Mouse (Mus musculus): ENCODE results near the gene Thsd7b. TPM values are rescaled to one million over a fixed set of nuclear protein-coding genes. Genes with fewer than 3 reads are reported as not detected.
"Not testable (repeated sequence)": the region's sequence is repeated elsewhere in the genome, so short reads cannot be mapped to it uniquely, and the experiment has no call there.

Gene Thsd7b
- polyA plus RNA-seq, 1 experiment from 2014 or later, result 16.7 TPM

GRCm38 (mm10) chr1:130083788-130084187 is 810.7 kb downstream of the Thsd7b start:
- ATAC-seq (ENCODE audit: low FRiP score), result no peak
- Histone ChIP-seq H3K9ac (no peak overlapping the region), H3K4me2 (no peak overlapping the region), H3K4me3 (no peak overlapping the region), H3K36me3 (no peaks in the 10 kb centered on the region), H3K27ac (no peak overlapping the region), H3K9me3 (no peaks in the 10 kb centered on the region), H3K27me3 (no peaks in the 10 kb centered on the region), H3K4me1 (replicated peaks) (no peaks in the 10 kb centered on the region)
- 91% methylated on average over 2 of the region's 2 CpGs for WGBS

DNA sequence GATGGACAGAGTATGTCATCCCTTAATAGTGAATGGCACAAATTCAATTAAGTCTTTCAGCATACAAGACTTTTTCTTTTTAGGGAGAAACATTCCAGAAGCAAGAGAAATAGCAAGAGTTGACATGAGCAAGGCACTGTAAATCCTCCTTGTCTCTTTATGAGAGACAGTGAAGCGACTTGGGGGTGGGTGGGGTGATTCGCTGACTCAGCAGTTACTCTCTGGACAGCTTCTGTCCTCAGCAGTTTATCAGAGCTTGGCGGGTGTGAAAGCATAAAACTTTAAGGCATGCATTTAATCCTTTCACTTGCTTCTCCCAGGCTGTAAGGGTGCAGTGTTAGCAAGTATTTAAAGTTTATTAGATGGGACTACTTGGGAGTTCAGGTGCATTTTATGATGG is 812.1 kb downstream of the Thsd7b start:
- ATAC-seq (ENCODE audit: low FRiP score), result no peak
- no peaks in the 10 kb centered on the region for H3K36me3 ChIP-seq
- no peak overlapping the region for H3K4me3 ChIP-seq
- H3K27me3 ChIP-seq, result no peaks in the 10 kb centered on the region
- no peak overlapping the region for H3K9ac ChIP-seq
- H3K4me2 ChIP-seq, result no peak overlapping the region
- WGBS, result 69% methylated on average over 3 of the region's 3 CpGs
- H3K4me1 ChIP-seq (replicated peaks), result no peaks in the 10 kb centered on the region
- H3K27ac ChIP-seq, result no peak overlapping the region
- no peaks in the 10 kb centered on the region for H3K9me3 ChIP-seq

GRCm38 (mm10) chr1:130085910-130086309 is 812.8 kb downstream of the Thsd7b start:
- 88% methylated on average over 2 of the region's 2 CpGs for WGBS
- Histone ChIP-seq H3K9me3 (no peaks in the 10 kb centered on the region), H3K27me3 (no peaks in the 10 kb centered on the region), H3K9ac (no peak overlapping the region), H3K4me2 (no peak overlapping the region), H3K4me3 (no peak overlapping the region), H3K27ac (no peak overlapping the region), H3K4me1 (replicated peaks) (no peaks in the 10 kb centered on the region), H3K36me3 (no peaks in the 10 kb centered on the region)
- ATAC-seq (ENCODE audit: low FRiP score), result no peak

- Histone ChIP-seq H3K4me2 (no peak overlapping the region), H3K4me3 (no peak overlapping the region), H3K36me3 (no peaks in the 10 kb centered on the region), H3K9ac (no peak overlapping the region), H3K9me3 (no peaks in the 10 kb centered on the region), H3K27ac (no peak overlapping the region), H3K4me1 (replicated peaks) (no peaks in the 10 kb centered on the region), H3K27me3 (no peaks in the 10 kb centered on the region)
- 73% methylated on average over 2 of the region's 2 CpGs for WGBS
- ATAC-seq (ENCODE audit: low FRiP score), result no peak
Observed at GRCm38 (mm10) chr1:130099227-130099626, 826.1 kb downstream of the Thsd7b start.

GRCm38 (mm10) chr1:130112580-130113314 is 839.6 kb downstream of the Thsd7b start:
- H3K4me3 ChIP-seq, result no peak overlapping the region

GRCm38 (mm10) chr1:130113549-130113948 is 840.4 kb downstream of the Thsd7b start:
- ATAC-seq (ENCODE audit: low FRiP score), result no peak
- 95% methylated on average over 2 of the region's 2 CpGs for WGBS
- no peaks in the 10 kb centered on the region for H3K27me3 ChIP-seq

More at GRCm38 (mm10) chr1:130112580-130113314, 839.6 kb downstream of the Thsd7b start:
- no peak overlapping the region for H3K9ac ChIP-seq
- 88% methylated on average over 1 of the region's 1 CpGs for WGBS
- H3K4me2 ChIP-seq, result no peak overlapping the region
- H3K27ac ChIP-seq, result no peak overlapping the region
- no peaks in the 10 kb centered on the region for H3K9me3 ChIP-seq
- no peaks in the 10 kb centered on the region for H3K27me3 ChIP-seq
- no peaks in the 10 kb centered on the region for H3K4me1 ChIP-seq (replicated peaks)
- no peak for ATAC-seq (ENCODE audit: low FRiP score)
- no peaks in the 10 kb centered on the region for H3K36me3 ChIP-seq

DNA sequence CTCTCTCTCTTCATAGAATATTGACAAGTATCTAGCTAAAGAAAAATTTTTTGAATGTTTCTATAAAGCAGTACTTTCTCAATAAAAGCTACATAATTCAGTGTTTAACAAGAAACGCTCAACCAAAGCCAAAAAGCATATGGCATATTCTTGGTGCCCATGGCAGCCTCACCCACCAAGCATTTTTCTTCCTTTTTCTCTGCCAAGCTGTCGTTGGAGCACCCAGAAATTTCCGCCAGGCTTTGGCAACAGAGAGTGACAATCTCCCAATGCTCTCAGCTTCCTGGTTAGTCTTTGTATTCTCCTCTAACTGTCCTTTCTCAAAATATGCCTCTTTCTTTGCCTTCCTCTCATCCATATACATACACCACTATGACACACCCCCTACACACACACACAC is 857.8 kb downstream of the Thsd7b start:
- ATAC-seq (ENCODE audit: low FRiP score), result no peak
- no peaks in the 10 kb centered on the region for H3K9me3 ChIP-seq
- H3K27me3 ChIP-seq, result no peaks in the 10 kb centered on the region
- WGBS, result 89% methylated on average over 3 of the region's 3 CpGs
- H3K4me1 ChIP-seq (replicated peaks), result no peaks in the 10 kb centered on the region
- no peak overlapping the region for H3K9ac ChIP-seq
- H3K27ac ChIP-seq, result no peak overlapping the region
- H3K36me3 ChIP-seq, result no peaks in the 10 kb centered on the region
- no peak overlapping the region for H3K4me2 ChIP-seq
- H3K4me3 ChIP-seq, result no peak overlapping the region

More at GRCm38 (mm10) chr1:130113549-130113948, 840.4 kb downstream of the Thsd7b start:
- H3K27ac ChIP-seq, result no peak overlapping the region
- no peak overlapping the region for H3K9ac ChIP-seq
- no peak overlapping the region for H3K4me3 ChIP-seq
- no peak overlapping the region for H3K4me2 ChIP-seq
- no peaks in the 10 kb centered on the region for H3K4me1 ChIP-seq (replicated peaks)
- H3K36me3 ChIP-seq, result no peaks in the 10 kb centered on the region
- no peaks in the 10 kb centered on the region for H3K9me3 ChIP-seq

- Histone ChIP-seq H3K36me3 (no peaks in the 10 kb centered on the region), H3K4me1 (replicated peaks) (peaks cover 6% of the 10 kb centered on the region), H3K9ac (no peak overlapping the region), H3K9me3 (no peaks in the 10 kb centered on the region), H3K4me2 (no peak overlapping the region), H3K27me3 (no peaks in the 10 kb centered on the region), H3K27ac (no peak overlapping the region), H3K4me3 (no peak overlapping the region)
- ATAC-seq (ENCODE audit: low FRiP score), result no peak
Observed at GRCm38 (mm10) chr1:130166187-130166586, 893.1 kb downstream of the Thsd7b start.

GRCm38 (mm10) chr1:130167260-130167659 is 894.2 kb downstream of the Thsd7b start:
- ATAC-seq (ENCODE audit: low FRiP score), result no peak
- WGBS, result 61% methylated on average over 2 of the region's 2 CpGs

GRCm38 (mm10) chr1:130169875-130170274 is 896.8 kb downstream of the Thsd7b start:
- Histone ChIP-seq H3K4me2 (no peak overlapping the region), H3K27me3 (no peaks in the 10 kb centered on the region), H3K4me1 (replicated peaks) (peaks cover 6% of the 10 kb centered on the region), H3K36me3 (no peaks in the 10 kb centered on the region), H3K9me3 (no peaks in the 10 kb centered on the region), H3K9ac (no peak overlapping the region), H3K4me3 (no peak overlapping the region), H3K27ac (no peak overlapping the region)
- ATAC-seq (ENCODE audit: low FRiP score), result no peak
- 65% methylated on average over 6 of the region's 6 CpGs for WGBS

More at GRCm38 (mm10) chr1:130167260-130167659, 894.2 kb downstream of the Thsd7b start:
- no peak overlapping the region for H3K4me2 ChIP-seq
- no peaks in the 10 kb centered on the region for H3K27me3 ChIP-seq
- H3K9me3 ChIP-seq, result no peaks in the 10 kb centered on the region
- no peak overlapping the region for H3K9ac ChIP-seq
- H3K27ac ChIP-seq, result no peak overlapping the region
- H3K4me1 ChIP-seq (replicated peaks), result peaks cover 6% of the 10 kb centered on the region
- H3K4me3 ChIP-seq, result no peak overlapping the region
- no peaks in the 10 kb centered on the region for H3K36me3 ChIP-seq

- ATAC-seq (ENCODE audit: low FRiP score), result no peak
- WGBS, result 13% methylated on average over 1 of the region's 1 CpGs
- no peak overlapping the region for H3K27ac ChIP-seq
- H3K4me3 ChIP-seq, result no peak overlapping the region
- H3K4me1 ChIP-seq (replicated peaks), result peaks cover 6% of the 10 kb centered on the region
- no peaks in the 10 kb centered on the region for H3K36me3 ChIP-seq
- no peak overlapping the region for H3K9ac ChIP-seq
- H3K9me3 ChIP-seq, result no peaks in the 10 kb centered on the region
- no peak overlapping the region for H3K4me2 ChIP-seq
- no peaks in the 10 kb centered on the region for H3K27me3 ChIP-seq
Observed at GRCm38 (mm10) chr1:130170290-130170689, 897.2 kb downstream of the Thsd7b start.

- H3K4me3 ChIP-seq; H3K4me1 ChIP-seq (replicated peaks); H3K9me3 ChIP-seq; H3K27ac ChIP-seq; H3K27me3 ChIP-seq; ATAC-seq (ENCODE audit: low FRiP score); H3K36me3 ChIP-seq; H3K9ac ChIP-seq; H3K4me2 ChIP-seq: not testable (repeated sequence)
- WGBS, result 96% methylated on average over 7 of the region's 7 CpGs
Observed at GRCm38 (mm10) chr1:130186836-130187235, 913.7 kb downstream of the Thsd7b start.
